Mouse (Mus musculus) left cerebral cortex, adult 11 months (tissue): ENCODE data around the gene Dot1l.

ENCODE experiments used
- DNase-seq: peaks from one replicate; pipeline ENCODE4 v3.0.0; 2022; ENCODE audit warnings: low spot score

The Dot1l gene

DNA sequence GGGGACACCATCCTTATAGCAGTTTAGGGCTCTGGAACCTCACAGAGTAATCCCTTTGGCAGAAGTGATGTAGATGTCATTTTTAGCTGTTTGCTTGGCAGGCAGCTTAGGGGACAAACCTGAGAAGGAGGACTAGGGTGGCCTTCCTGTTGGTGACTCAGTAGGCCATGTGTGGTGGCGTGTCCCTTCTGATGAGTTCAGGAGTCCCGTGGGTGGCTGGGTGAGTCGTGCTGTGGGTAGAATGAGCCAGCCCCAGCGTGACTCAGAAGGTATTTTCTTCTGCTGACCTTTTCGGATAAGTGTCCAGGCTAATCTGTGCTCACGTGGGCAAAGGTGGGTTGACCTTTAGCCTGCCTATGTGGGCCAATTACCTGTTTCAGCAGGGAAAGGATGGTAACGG lies 3.6 kb downstream of the Dot1l start:
- DNase-seq: no peak

DNA sequence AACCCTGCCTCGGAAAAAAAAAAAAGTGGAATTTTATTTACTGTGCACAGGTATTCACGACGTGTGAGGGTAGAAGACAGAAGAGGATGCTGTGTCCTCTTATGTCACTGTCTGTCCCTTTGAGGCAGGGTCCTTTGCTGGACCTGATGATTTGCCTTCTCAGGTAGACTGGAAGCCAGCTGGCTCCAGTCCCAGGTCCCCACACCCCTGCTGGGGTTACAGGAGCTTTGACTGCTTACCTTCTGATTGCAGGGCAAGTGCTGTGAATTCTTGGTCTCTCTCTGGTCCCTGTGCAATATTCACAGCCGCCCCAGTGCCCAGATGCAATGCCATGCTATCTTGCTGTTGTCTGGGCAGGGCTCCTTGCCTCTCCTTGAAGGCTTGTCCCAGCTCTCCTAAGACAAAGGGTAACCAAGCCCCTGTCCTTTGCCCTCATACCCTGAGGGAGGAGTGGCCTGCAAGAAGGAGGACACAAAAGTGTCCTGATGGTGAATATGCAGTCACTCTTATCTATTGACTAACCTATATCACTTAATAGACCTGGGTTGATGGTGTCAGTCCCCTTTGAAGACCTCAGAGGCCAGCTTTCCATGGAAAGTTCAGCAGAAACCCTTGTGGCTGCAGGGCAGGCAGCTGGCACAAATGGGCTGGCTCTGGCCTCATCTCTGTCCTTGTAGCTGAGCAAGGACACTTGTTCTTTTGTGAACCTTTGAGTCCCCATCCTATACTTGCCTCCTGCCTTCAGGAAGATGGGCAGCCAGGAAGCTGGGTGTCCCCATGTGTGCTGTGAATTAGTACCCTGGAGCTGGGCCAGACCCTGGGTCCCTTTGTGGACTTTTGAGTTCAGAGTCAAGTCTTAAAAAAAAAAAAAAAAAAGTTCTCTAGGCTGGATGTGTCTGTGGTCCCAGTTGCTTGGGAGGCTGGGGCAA lies 5.9 kb downstream of the Dot1l start:
- DNase-seq: no peak

DNA sequence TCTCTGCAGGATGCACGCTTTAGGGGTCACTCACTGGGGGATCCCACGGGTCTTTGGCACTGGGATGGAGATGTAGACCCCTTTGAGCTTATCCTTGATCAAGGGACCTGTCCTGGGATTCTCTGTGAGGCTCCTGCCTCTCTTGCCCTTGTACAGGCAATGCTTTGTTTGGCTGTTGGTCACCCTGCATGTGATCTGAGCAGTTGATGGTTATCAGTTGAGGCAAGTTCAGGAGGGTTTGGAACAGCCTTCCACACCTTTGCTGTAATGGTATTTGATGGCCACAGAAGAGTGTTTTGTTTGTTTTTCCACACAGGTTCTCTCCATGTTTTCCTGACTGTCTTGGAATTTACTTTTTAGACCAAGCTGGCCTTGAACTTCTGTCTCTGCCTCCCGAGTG lies 6.8 kb downstream of the Dot1l start:
- DNase-seq: no peak

DNA sequence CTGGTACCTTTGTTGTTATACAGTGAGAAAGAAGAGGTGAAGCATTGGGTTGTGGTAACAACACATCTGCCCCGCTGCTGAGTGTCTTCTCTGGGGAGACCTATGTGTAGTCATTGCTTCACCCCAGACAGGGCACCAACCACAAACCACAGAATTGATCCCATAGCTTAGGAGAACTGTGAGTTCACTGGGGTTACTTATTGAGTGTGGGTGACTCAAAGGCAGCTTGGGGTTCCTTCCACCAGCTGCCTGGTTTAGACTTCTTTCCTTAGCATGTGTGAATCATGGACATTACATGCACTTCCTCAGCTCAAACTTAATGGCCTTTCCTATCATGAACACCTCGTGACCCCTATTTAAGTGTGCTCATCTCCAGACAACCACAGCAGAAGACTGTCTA lies 8.5 kb downstream of the Dot1l start:
- no peak for DNase-seq

DNA sequence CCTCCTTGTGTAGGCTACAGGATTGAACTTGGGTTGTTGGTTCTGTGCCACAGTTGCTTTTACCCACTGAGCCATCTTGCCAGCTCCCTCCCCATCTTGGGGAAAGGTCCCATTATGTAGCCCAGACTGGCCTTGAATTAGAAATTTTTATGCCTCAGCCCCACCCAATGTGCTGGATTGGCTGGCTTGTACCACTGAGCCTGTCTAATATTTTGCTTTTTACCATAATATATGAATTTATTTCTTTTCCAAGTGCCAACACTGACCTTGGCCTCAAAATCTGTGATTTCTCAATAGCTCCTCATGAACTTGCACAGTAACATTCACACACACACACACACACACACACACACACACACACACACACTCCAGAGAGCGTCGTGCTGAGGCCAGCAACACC lies 10.7 kb downstream of the Dot1l start:
- DNase-seq: no peak

DNA sequence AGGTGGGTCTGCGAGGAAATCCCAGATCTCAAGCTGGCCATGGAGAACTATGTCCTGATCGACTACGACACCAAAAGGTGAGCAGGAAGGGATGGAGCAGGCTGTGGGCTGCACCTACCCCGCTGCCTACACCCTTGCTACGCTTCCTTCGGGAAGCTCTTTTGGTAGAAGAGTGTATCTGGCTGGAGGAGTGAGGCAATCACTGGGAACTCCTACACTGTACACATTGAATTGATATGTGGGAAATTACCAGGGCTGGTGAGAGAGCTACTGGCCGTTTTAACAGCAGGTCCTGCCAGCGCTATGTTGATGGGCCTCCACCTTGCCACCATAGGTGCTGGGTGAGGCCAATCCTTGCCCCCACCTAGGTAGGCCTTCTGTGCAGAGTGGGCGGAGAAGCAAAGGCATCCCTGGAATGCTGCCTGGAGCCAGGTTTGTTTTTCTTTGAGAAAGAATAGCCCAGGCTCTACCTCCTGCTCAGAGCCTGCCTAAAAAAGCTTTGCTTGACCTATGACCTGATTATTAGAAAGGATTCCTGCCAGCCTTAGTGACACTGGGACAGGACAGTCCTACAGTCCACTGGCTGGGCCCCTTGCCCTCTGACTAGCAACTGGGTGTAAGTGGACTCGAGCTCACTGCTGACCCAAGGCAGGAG lies 11.3 kb downstream of the Dot1l start:
- no peak for DNase-seq

DNA sequence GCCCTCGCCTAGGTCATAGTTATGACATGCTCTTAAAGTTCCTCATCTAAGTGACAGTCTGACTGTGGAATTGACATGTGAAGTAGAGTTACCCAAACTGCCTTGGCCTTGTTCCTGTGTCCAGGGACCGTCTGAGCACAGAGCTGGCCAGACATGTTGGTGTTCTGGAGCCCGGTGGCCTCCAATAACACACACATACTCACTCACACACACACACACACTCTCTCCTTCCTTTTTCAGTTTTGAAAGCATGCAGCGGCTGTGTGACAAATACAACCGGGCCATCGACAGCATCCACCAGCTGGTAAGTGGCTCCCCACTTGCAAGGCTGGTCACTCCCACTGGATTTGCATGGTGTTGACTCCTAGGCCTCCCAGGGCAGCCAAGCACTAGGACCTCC lies 13.4 kb downstream of the Dot1l start:
- DNase-seq: no peak

DNA sequence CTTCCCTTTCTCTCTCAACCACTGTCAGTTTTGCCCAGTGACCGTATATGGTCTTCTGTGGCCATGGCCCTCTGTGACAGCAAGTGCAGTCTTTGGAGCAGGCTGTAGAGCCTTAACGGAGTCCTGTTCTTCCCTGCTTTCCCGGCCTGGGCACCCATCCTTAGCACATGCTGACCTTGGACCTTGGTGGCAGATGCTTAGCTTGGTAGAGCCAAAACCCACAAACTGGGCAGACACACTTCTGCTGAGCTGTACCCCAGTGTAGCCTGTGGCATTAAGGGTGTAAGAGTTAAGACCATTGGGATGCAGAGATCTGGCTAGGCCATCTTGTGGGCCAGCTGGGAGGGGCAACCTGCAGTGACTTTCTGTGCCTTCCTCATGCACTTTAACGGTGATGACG lies 18.8 kb downstream of the Dot1l start:
- no peak for DNase-seq

DNA sequence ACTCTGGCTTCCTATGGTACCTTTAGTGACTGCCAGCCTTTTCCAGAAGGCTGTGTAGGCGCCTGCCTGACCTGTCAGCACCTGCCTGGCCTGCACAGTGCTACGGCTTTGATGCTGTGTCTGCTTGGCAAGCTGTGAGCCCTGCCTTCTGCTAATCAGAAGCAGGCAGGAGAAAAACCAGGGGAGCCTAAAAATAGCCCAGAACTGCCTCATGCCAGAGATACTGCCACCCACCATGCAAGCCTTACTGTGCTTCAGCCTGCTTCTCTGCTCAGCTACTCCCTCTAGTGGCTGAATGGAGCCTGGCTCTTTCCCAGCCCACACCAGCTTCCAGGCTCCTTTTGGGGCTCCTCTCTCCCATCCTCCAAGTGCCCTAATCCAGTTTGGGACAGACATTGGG lies 19.5 kb downstream of the Dot1l start:
- DNase-seq: peak; percentile 92

DNA sequence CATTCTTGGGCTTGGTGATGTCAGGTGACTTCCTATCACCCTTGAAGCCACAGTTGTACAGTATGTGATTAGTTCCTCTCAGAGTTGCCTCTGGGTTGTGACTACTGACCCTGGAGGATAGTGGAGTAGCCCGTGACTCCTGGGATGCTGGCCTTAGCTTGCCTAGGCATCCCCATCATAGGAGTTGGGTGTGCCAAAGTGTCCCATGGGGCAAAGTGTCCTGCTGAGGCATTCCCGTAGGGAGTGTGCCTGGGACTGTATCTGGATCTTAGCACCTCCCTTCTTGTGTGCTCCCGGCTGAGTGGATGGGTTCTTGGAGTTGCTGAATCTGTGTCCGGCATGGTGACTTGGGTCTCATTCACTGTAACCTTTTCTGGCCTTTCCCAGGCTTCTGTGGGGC lies 20.0 kb downstream of the Dot1l start:
- DNase-seq: no peak

DNA sequence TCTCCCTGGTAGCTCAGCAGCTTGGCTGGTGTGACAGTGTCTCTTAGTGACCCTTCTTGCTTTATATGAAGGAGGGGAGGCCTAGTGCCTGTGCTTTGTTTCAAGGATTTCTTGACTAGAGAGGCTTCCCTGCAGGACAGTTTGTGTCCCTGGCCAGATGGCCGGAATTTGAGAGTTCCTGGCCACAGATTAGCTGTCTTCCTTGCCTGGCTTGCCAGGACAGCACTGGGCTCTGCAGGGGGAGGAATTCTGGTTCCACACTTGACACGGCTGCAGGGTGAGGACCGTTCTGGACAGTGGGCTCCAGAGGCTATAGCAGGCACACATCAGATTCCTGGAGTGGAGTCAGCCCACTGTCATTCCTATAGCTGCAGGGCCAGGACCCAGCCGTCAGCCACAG lies 20.7 kb downstream of the Dot1l start:
- DNase-seq: no peak

DNA sequence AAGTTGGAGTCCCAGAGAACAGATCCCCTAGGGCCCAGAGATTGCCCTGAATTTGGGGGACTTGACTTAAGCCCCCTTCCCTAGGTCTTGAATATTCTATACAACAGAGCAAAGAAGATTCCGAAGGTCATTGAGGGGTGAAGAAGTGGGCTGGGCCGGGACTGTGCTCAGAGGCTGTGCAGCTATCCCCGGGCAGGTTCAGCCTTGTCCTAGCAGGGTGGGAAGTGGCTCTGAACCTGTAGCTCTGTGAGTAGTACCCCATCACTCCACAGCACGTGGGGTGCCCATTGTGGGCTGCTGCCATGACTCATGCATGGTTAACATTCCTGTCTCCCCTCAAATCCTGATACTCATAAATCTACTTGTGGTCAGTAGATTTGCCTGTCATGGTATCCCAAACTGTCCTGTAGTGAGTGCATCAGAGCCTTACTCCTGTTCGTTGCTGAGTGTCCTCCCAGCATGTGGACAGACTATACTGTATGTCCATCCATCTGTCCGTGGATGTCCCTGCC lies 21.4 kb downstream of the Dot1l start:
- no peak for DNase-seq

DNA sequence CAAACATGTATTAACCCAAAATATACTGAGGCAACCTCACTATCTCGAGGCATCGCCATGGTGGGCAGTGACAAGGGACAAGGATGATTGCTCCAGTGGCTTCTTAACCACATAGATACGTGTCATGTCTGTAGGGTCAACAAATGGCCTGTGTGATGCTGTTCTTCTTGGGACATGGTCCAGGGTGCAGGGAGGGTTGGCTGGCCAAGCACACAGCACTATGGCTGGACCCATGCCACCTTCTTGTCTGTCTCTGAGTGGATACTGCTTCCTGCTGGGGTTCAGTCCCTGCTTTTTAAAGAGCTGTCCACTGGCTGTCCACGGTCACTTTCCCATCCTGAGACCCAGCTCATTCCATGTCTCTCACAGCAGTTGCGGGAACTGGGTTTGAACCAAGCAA lies 22.1 kb downstream of the Dot1l start:
- DNase-seq: no peak

DNA sequence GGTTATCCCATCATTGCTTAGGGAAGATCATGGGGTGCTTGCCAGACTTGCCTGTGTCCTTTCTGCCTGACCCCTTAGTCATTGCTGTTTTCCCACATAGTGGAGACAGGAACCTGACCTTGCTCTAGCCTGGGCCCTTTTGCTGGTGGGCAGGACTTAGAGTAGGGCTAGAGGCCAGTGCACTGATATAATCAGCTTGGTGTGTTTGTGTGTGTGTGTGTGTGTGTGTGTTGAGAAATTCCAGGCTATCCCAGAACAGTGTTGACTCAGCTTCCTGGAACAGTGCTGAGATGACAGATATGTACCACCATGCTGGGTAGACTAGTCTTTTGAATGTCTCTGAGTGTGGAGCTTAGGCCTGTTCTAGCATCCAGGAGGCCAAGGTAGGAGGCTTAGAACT lies 24.6 kb downstream of the Dot1l start:
- no peak for DNase-seq

DNA sequence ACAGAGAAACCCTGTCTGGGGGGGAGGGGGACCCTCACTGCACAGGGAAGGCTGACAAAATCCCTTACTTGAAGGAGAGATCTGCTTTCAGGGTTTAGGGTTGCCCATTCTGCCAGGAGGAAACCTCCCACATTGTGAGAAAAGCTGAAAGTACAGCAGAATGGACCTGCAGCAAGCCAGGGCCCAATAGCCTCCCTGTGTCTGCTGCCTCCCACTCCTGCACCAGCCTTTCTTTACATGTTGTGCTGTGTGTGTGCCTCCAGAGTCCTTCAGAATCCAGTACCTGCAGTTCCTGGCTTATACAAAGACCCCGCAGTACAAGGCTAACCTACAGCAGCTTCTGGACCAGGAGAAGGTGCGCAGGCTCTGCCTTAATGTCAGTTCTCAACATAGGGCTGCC lies 29.3 kb downstream of the Dot1l start:
- DNase-seq: no peak

DNA sequence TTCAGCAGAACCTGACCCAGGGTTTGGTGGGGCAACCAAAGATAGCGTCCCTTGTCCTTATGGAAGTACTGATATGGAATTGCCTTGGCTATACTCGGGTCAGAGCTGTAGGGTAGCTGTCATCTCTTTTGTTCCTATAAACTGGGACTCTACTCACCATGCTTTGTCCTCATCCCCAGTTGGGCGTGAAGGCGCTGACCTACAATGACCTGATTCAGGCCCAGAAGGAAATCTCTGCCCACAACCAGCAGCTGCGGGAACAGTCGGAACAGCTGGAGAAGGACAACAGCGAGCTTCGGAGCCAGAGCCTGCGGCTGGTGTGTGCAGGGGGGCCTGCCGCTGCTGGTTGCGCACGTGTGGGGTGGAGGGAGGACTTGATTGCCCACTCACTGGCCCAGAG lies 29.9 kb downstream of the Dot1l start:
- no peak for DNase-seq

DNA sequence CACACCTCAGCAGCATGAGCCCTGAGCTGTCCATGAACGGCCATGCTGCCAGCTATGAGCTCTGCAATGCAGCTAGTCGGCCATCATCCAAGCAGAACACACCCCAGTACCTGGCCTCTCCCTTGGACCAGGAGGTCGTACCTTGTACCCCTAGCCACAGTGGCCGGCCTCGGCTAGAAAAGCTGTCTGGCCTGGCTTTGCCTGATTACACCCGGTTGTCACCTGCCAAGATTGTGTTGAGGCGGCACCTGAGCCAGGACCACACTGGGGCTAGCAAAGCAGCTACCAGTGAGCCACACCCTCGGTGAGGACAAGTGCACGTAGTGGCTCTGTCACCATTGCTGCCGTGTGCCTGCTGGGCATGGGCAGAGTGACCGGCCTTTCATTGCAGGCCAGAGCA lies 31.0 kb downstream of the Dot1l start:
- DNase-seq: no peak

DNA sequence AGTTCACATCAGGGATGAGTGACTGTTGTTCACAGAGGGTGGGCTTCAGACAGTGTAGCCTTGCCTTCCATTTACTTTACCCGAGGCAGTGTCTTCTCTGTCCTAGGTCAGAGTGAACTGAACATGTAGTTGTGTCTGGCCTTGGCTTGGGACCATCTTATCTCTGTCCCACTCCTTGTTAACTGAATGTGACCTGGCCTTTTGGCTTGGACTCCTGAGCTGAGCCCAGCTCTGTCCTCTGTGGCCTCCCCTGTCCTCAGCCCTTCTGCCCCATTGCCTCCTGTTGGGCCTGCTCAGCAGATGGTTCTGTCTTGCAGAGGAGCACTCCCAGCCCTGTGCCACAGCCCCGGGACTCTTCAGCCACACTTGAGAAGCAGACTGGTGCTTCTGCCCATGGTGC lies 32.5 kb downstream of the Dot1l start:
- no peak for DNase-seq

DNA sequence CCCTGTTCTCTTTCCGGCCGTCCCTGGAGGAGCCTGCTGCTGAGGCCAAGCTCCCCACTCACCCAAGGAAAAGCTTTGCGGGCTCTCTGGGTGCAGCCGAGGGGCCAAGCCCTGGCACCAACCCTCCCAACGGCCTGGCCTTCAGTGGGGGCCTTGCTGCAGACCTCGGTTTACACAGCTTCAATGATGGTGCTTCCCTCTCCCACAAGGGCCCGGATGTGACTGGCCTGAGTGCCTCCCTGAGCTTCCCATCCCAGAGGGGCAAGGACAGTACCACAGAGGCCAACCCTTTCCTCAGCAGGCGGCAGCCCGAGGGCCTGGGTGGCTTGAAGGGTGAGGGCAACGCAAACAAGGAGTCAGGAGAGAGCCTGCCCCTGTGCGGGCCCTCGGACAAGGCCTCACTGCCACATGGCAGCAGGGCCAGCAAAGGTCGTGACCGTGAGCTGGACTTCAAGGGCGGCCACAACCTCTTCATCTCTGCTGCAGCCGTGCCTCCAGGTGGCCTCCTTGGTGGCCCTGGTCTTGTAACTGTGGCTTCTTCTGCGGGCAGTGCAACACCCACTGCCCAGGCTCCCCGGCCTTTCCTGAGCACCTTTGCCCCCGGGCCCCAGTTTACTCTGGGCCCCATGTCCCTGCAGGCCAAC lies 35.9 kb downstream of the Dot1l start:
- no peak for DNase-seq

DNA sequence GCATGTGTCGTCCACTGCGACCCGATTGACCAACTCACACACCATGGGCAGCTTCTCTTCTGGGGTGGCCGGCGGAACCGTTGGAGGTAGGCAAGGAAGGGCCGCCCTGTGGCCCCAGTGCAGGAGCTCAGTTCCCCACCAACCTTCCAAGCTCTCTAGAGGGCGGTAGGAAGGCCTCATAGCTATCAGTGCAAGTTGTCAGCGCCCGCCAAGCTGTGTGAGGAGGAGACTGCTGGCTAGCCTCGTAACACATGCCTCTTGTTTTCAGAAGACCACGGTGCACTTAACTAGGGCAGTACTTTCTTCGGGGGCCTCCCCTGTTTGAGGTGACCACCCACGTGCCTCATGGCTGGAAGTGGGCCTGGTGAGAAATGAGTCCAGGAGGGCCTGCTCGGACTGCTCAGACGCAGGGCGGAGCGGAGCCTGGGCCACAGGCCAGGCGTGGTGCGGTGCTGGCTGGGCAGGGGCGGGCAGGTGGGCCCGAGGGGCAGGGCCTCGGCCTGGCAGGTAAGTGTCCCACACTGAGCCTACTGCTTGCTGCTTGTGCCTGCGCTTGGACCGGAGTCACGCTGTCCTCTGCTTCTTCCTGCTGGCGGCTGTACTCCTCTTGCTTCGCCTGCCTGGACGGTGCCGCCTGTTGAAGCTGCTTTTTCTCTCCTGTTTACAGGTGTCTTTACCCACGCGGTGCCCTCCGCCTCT lies 36.6 kb downstream of the Dot1l start:
- DNase-seq: no peak

DNA sequence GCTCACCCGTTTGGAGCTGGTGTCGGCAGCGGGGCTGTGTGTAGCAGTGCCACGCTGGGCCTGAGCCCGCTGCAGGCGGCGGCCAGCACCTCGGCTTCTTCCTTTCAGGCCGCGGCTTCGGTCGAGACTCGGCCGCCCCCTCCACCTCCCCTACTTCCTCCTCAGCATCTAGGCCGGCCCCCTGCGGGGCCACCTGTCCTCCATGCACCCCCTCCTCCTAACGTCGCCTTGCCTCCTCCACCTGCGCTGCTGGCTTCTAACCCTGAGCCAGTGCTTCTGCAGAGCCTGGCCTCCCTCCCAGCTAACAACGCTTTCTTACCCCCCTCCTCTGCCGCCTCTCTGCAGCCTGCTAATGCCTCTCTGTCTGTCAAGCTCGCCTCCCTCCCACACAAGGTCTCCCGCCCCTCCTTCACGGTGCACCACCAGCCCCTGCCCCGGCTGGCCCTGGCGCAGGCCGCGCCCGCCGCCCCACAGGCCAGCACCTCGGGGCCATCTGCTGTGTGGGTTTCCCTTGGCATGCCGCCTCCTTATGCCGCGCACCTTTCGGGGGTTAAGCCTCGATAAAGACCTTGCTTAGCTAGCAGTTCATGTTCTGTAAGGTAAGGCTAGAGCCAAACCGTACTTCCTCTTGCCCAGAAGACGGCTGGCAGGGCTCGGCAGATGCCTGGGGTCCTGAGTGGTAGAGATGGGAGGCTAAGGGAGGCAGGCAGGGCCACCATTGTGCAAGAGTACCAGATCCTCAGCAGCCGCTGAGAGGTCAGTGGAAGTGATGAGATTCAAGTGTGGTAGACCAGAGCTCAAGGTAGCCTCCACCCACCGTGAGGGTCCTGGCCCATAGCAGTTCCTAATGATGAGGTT lies 37.4 kb downstream of the Dot1l start:
- DNase-seq: no peak
